Mouse (Mus musculus): ENCODE measurements around the gene Rps6ka3. TPM values are rescaled to one million over a fixed set of nuclear protein-coding genes. Genes with fewer than 3 reads are reported as not detected.
A peak's percentile ranks its signal among the peaks of the same experiment; 100 is the strongest.

Rps6ka3 gene
- polyA plus RNA-seq, 1 experiment from 2014 or later = 3.0 TPM

GRCm38 (mm10) chrX:159295879-159296278 is 85.8 kb downstream of the Rps6ka3 start:
- Histone ChIP-seq H3K36me3 (ENCODE audit: control insufficient read depth, insufficient read depth, low read length) (no peaks in the 10 kb centered on the region), H3K9me3 (replicated peaks; ENCODE audit: control insufficient read depth, low read length, poor library complexity, severe bottlenecking) (no peaks in the 10 kb centered on the region), H3K4me1 (ENCODE audit: control insufficient read depth, insufficient read depth, low read length) (no peaks in the 10 kb centered on the region), H3K4me3 (ENCODE audit: low read depth, low read length) (no peak overlapping the region), H3K27me3 (ENCODE audit: control insufficient read depth, insufficient read depth, low read depth, low read length) (no peaks in the 10 kb centered on the region), H3K4me2 (ENCODE audit: low read length) (no peak overlapping the region), H3K9ac (ENCODE audit: low read depth, low read length) (no peak overlapping the region), H3K27ac (ENCODE audit: low read length) (no peak overlapping the region)
- no peak for ATAC-seq
- WGBS = 96% methylated on average over 1 of the region's 1 CpGs

- H3K4me3 ChIP-seq (ENCODE audit: low read depth, low read length) = no peak overlapping the region
- WGBS = 90% methylated on average over 11 of the region's 11 CpGs
These were observed 92.5 kb downstream of the Rps6ka3 start for GRCm38 (mm10) chrX:159302349-159303311.

GRCm38 (mm10) chrX:159315293-159315692 is 105.2 kb downstream of the Rps6ka3 start:
- Histone ChIP-seq H3K9ac (ENCODE audit: low read depth, low read length) (no peak overlapping the region), H3K4me3 (ENCODE audit: low read depth, low read length) (no peak overlapping the region), H3K27ac (ENCODE audit: low read length) (no peak overlapping the region), H3K4me2 (ENCODE audit: low read length) (no peak overlapping the region), H3K9me3 (replicated peaks; ENCODE audit: control insufficient read depth, low read length, poor library complexity, severe bottlenecking) (no peaks in the 10 kb centered on the region), H3K4me1 (ENCODE audit: control insufficient read depth, insufficient read depth, low read length) (no peaks in the 10 kb centered on the region), H3K36me3 (ENCODE audit: control insufficient read depth, insufficient read depth, low read length) (no peaks in the 10 kb centered on the region), H3K27me3 (ENCODE audit: control insufficient read depth, insufficient read depth, low read depth, low read length) (no peaks in the 10 kb centered on the region)
- no peak for ATAC-seq
- WGBS = 66% methylated on average over 7 of the region's 7 CpGs

More at GRCm38 (mm10) chrX:159302349-159303311, 92.5 kb downstream of the Rps6ka3 start:
- no peaks in the 10 kb centered on the region for H3K9me3 ChIP-seq (replicated peaks; ENCODE audit: control insufficient read depth, low read length, poor library complexity, severe bottlenecking)
- H3K36me3 ChIP-seq (ENCODE audit: control insufficient read depth, insufficient read depth, low read length) = no peaks in the 10 kb centered on the region
- H3K4me2 ChIP-seq (ENCODE audit: low read length) = no peak overlapping the region
- H3K9ac ChIP-seq (ENCODE audit: low read depth, low read length) = no peak overlapping the region
- no peak for ATAC-seq
- H3K27ac ChIP-seq (ENCODE audit: low read length) = no peak overlapping the region
- H3K27me3 ChIP-seq (ENCODE audit: control insufficient read depth, insufficient read depth, low read depth, low read length) = no peaks in the 10 kb centered on the region
- no peaks in the 10 kb centered on the region for H3K4me1 ChIP-seq (ENCODE audit: control insufficient read depth, insufficient read depth, low read length)

- ATAC-seq = 0 out of 2 replicates have a peak, but pooled peaks have one; percentile 51
- Histone ChIP-seq H3K27ac (ENCODE audit: low read length) (no peak overlapping the region), H3K4me2 (ENCODE audit: low read length) (no peak overlapping the region), H3K4me3 (ENCODE audit: low read depth, low read length) (no peak overlapping the region), H3K27me3 (ENCODE audit: control insufficient read depth, insufficient read depth, low read depth, low read length) (no peaks in the 10 kb centered on the region), H3K9ac (ENCODE audit: low read depth, low read length) (no peak overlapping the region), H3K9me3 (replicated peaks; ENCODE audit: control insufficient read depth, low read length, poor library complexity, severe bottlenecking) (no peaks in the 10 kb centered on the region), H3K36me3 (ENCODE audit: control insufficient read depth, insufficient read depth, low read length) (no peaks in the 10 kb centered on the region), H3K4me1 (ENCODE audit: control insufficient read depth, insufficient read depth, low read length) (no peaks in the 10 kb centered on the region)
- 24% methylated on average over 8 of the region's 8 CpGs for WGBS
These were observed 111.2 kb downstream of the Rps6ka3 start for GRCm38 (mm10) chrX:159321342-159321741.

- 0 out of 2 replicates have a peak, but pooled peaks cover 5% of the 10 kb centered on the region for H3K36me3 ChIP-seq (ENCODE audit: control insufficient read depth, insufficient read depth, low read length)
- no peak overlapping the region for H3K4me3 ChIP-seq (ENCODE audit: low read depth, low read length)
- H3K27ac ChIP-seq (ENCODE audit: low read length) = no peak overlapping the region
- no peak overlapping the region for H3K9ac ChIP-seq (ENCODE audit: low read depth, low read length)
- no peak overlapping the region for H3K4me2 ChIP-seq (ENCODE audit: low read length)
- 98% methylated on average over 3 of the region's 3 CpGs for WGBS
- H3K9me3 ChIP-seq (replicated peaks; ENCODE audit: control insufficient read depth, low read length, poor library complexity, severe bottlenecking) = no peaks in the 10 kb centered on the region
- no peak for ATAC-seq
- no peaks in the 10 kb centered on the region for H3K27me3 ChIP-seq (ENCODE audit: control insufficient read depth, insufficient read depth, low read depth, low read length)
- H3K4me1 ChIP-seq (ENCODE audit: control insufficient read depth, insufficient read depth, low read length) = no peaks in the 10 kb centered on the region
These were observed 154.4 kb downstream of the Rps6ka3 start for GRCm38 (mm10) chrX:159364506-159364905.

- peak within 1 kb of the TSS; percentile 77 for H3K27ac ChIP-seq (ENCODE audit: low read length)
- peak within 1 kb of the TSS; percentile 58 for H3K9ac ChIP-seq (ENCODE audit: low read depth, low read length)
- ATAC-seq = peak; percentile 97
- H3K4me1 ChIP-seq (ENCODE audit: control insufficient read depth, insufficient read depth, low read length) = peaks cover 6% of the 10 kb centered on the region
- WGBS = 15% methylated on average over 48 of the region's 76 CpGs
- H3K9me3 ChIP-seq (replicated peaks; ENCODE audit: control insufficient read depth, low read length, poor library complexity, severe bottlenecking) = no peaks in the 10 kb centered on the region
- H3K4me3 ChIP-seq (ENCODE audit: low read depth, low read length) = peak within 1 kb of the TSS; percentile 53
- H3K36me3 ChIP-seq (ENCODE audit: control insufficient read depth, insufficient read depth, low read length) = no peaks in the 10 kb centered on the region
- no peaks in the 10 kb centered on the region for H3K27me3 ChIP-seq (ENCODE audit: control insufficient read depth, insufficient read depth, low read depth, low read length)
- H3K4me2 ChIP-seq (ENCODE audit: low read length) = peak within 1 kb of the TSS; percentile 56
These were observed 162.0 kb downstream of the Rps6ka3 start, which contains the start of gene Eif1ax for GRCm38 (mm10) chrX:159371831-159372752. Gene Eif1ax (plus strand): TSS chrX:159372178.

- WGBS = 23% methylated on average over 9 of the region's 9 CpGs
- Histone ChIP-seq H3K4me2 (ENCODE audit: low read length) (peak overlapping the region; percentile 56), H3K9me3 (replicated peaks; ENCODE audit: control insufficient read depth, low read length, poor library complexity, severe bottlenecking) (no peaks in the 10 kb centered on the region), H3K27ac (ENCODE audit: low read length) (peak overlapping the region; percentile 76; the same call in 1 of the 2 replicates), H3K4me1 (ENCODE audit: control insufficient read depth, insufficient read depth, low read length) (peaks cover 6% of the 10 kb centered on the region), H3K9ac (ENCODE audit: low read depth, low read length) (peak overlapping the region; percentile 58), H3K4me3 (ENCODE audit: low read depth, low read length) (peak overlapping the region; percentile 53), H3K27me3 (ENCODE audit: control insufficient read depth, insufficient read depth, low read depth, low read length) (no peaks in the 10 kb centered on the region), H3K36me3 (ENCODE audit: control insufficient read depth, insufficient read depth, low read length) (peaks cover 2% of the 10 kb centered on the region)
- no peak for ATAC-seq
These were observed 162.6 kb downstream of the Rps6ka3 start for GRCm38 (mm10) chrX:159372753-159373144.

GRCm38 (mm10) chrX:159387105-159387504 is 177.0 kb downstream of the Rps6ka3 start:
- no peaks in the 10 kb centered on the region for H3K9me3 ChIP-seq (replicated peaks; ENCODE audit: control insufficient read depth, low read length, poor library complexity, severe bottlenecking)
- no peak overlapping the region for H3K9ac ChIP-seq (ENCODE audit: low read depth, low read length)
- ATAC-seq = no peak
- WGBS = 80% methylated on average over 9 of the region's 9 CpGs
- no peak overlapping the region for H3K4me3 ChIP-seq (ENCODE audit: low read depth, low read length)
- peaks cover 6% of the 10 kb centered on the region for H3K36me3 ChIP-seq (ENCODE audit: control insufficient read depth, insufficient read depth, low read length)
- no peak overlapping the region for H3K4me2 ChIP-seq (ENCODE audit: low read length)
- no peaks in the 10 kb centered on the region for H3K4me1 ChIP-seq (ENCODE audit: control insufficient read depth, insufficient read depth, low read length)
- no peak overlapping the region for H3K27ac ChIP-seq (ENCODE audit: low read length)
- H3K27me3 ChIP-seq (ENCODE audit: control insufficient read depth, insufficient read depth, low read depth, low read length) = no peaks in the 10 kb centered on the region

Data from midbrain, embryonic 16.5 days (tissue).